Mouse (Mus musculus): ENCODE data around the gene Zan. TPM values are rescaled to one million over a fixed set of nuclear protein-coding genes. Genes with fewer than 3 reads are reported as not detected.

The Zan gene
- total RNA-seq, 2 experiments from 2014 or later = 0.10 TPM; not detected in 1

- intact Hi-C loops (cut with DNase I) = loop anchor here (2.0 to 5.0 kb wide), 2 partner anchors 15 to 194 kb away; partner anchors contain the start of genes Epo and Gnb2
These were observed 138.6 kb downstream of the Zan start for GRCm38 (mm10) chr5:137338256-137338655.

GRCm38 (mm10) chr5:137337190-137337589 is 139.7 kb downstream of the Zan start:
- intact Hi-C loops (cut with DNase I) = loop anchor here (5.0 kb wide), 1 partner anchor 195 kb away; the partner anchor contains the start of genes Epo and Gnb2

More at GRCm38 (mm10) chr5:137338256-137338655, 138.6 kb downstream of the Zan start:
- DNase-seq = peak; percentile 92 to 93

DNA sequence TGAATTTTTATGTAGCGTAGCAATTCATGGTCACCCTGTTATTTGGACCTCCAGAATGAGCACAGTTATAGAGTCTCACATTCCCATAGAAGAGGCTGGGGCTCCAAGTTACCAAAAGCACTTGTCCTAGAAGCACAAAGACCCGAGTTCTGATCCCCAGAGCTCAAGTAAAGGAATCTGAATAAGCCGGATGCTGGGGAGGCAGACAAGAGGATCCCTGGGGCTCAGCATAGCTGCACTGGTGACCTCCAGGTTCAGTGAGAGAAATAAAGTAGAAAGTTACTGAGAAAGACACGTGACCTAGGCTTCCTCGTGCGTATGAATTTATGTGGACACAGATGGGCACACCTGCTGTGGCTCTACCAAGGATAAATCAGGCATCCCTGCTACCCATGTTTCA is 141.8 kb downstream of the Zan start:
- intact Hi-C loops (cut with DNase I) = loop anchor here (2.0 to 5.0 kb wide), 2 partner anchors 42 to 197 kb away; partner anchors contain the start of genes Epo and Gnb2
- DNase-seq = no peak

More at GRCm38 (mm10) chr5:137337190-137337589, 139.7 kb downstream of the Zan start:
- no peak for DNase-seq

DNA sequence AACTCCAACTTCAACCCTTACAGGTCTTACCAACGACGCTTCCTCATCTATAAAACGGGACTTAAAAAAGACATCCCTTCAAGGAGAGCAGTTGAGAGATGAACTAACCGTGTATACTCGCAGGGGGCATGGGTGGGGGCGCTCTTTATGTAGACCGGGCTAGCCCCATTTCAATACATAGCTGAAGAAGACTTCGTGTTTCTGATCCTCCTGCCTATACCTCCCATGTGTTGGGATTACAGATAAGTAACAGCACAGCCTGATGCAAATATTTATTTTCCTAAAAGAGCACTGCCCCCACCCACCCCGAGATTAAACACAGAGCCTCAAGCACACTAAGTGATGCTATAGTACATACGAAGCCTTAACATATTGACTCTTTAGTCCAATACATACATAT is 142.5 kb downstream of the Zan start:
- intact Hi-C loops (cut with DNase I) = loop anchor here (2.0 to 5.0 kb wide), 2 partner anchors 42 to 168 kb away; partner anchors contain the start of gene Pop7
- DNase-seq = no peak

GRCm38 (mm10) chr5:137333512-137334174 is 143.2 kb downstream of the Zan start, which contains the start of gene Slc12a9:
Gene Slc12a9, minus strand, starts transcription at chr5:137333597.
- intact Hi-C loops (cut with DNase I) = loop anchor here (2.0 to 5.0 kb wide), 2 partner anchors 43 to 169 kb away; partner anchors contain the start of gene Pop7
- peak; percentile 93 to 97 for DNase-seq

DNA sequence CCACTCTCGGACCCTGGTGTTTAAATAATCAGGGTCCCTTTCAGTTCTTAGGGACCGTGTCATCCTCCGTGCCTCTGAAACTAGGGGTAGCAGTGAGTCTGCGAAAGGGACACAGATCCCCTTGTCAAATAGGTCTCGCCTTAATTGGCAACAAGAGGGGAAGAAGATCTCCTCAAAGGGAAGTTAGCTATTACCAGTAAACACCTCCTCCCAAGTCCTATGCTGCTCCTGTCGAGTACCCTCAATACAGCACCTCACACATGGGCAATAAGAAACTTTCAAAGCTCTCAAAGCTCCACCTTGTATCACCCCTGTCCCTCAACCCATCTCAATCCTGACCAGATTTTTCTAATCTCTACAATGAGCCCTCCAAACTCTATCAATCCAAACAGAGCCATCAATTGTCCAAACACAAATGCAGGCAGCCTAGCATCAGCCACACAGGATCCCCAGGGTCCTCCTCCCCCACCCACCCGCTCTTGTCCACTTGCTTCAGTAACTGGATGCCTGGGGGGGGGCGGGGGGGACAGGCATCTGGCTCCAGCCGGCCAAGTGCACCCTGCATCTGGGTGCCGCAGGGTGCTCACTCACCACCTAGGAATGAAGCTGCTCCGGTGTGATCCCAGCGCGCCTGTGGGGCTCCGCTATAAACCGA is 143.9 kb downstream of the Zan start:
- intact Hi-C loops (cut with DNase I) = loop anchor here (5.0 kb wide), 1 partner anchor 169 kb away; the partner anchor contains the start of gene Pop7
- no peak for DNase-seq

DNA sequence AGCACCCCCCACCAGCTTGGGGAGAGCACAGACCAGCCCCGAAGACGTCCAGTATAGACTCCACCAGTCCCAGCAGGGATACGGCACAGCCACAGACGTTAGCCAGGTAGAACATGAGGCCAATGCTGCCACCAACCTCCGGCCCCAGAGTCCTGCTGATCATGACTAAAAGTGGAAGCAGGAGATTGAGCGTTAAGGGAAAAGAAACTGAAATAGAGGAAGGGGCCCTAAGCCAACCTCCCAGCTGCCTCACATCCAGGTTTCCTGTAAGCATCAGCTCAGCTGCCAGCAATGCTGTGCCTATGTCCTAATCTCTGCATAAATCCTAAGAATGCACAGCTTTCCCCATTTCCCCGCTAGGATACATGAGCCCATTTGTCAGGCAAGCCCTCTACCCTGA is 146.0 kb downstream of the Zan start:
- intact Hi-C loops (cut with DNase I) = loop anchor here (5.0 kb wide), 1 partner anchor 171 kb away; the partner anchor contains the start of gene Pop7
- no peak for DNase-seq

Other genes with a start within 250 kb of the Zan start
- gene Ache, start 189.5 kb downstream of the Zan start, total RNA-seq (2021) = 1 to 10 TPM; 4.6 to 4.8 TPM
- 1 to 10 TPM; 8.8 to 10.0 TPM for gene Ufsp1, start 182.4 kb downstream of the Zan start, total RNA-seq (2021)
- gene Srrt, start 169.4 kb downstream of the Zan start, total RNA-seq (2021) = 10 to 100 TPM; 91.0 to 91.9 TPM
- 10 to 100 TPM; 22.5 to 23.3 TPM for gene Trip6, start 162.7 kb downstream of the Zan start, total RNA-seq (2021)
- gene Slc12a9, start 143.5 kb downstream of the Zan start, total RNA-seq (2021) = 1 to 10 TPM; 4.4 to 5.4 TPM
- gene Ephb4, start 127.0 kb downstream of the Zan start, total RNA-seq (2021) = 100 to 1,000 TPM; 103 to 111 TPM
- gene Pop7, start 25.5 kb upstream of the Zan start, total RNA-seq (2021) = 10 to 100 TPM; 16.6 to 19.2 TPM
- 10 to 100 TPM; 29.6 to 33.8 TPM for gene Gigyf1, start 41.5 kb upstream of the Zan start, total RNA-seq (2021)
- not detected for gene Epo, start 56.2 kb upstream of the Zan start, total RNA-seq (2021)
- gene Gnb2, start 56.4 kb upstream of the Zan start, total RNA-seq (2021) = 100 to 1,000 TPM; 481 to 484 TPM
- not detected for gene Actl6b, start 76.5 kb upstream of the Zan start, total RNA-seq (2021)
- gene Tfr2, start 92.8 kb upstream of the Zan start, total RNA-seq (2021) = not detected
- gene Mospd3, start 124.0 kb upstream of the Zan start, total RNA-seq (2021) = 10 to 100 TPM; 25.1 to 31.4 TPM
- gene Pcolce, start 136.7 kb upstream of the Zan start, total RNA-seq (2021) = 100 to 1,000 TPM; 127 to 142 TPM
- gene Fbxo24, start 151.9 kb upstream of the Zan start, total RNA-seq (2021) = under 1 TPM; 0.20 to 0.29 TPM
- 10 to 100 TPM; 20.2 to 21.7 TPM for gene Lrch4, start 152.1 kb upstream of the Zan start, total RNA-seq (2021)
- 1 to 10 TPM; 5.0 to 5.9 TPM for gene Gm20605, start 152.1 kb upstream of the Zan start, total RNA-seq (2021)
- gene Sap25, start 164.3 kb upstream of the Zan start, total RNA-seq (2021) = 1 to 10 TPM; 3.2 to 3.9 TPM
- under 1 TPM; 0.24 to 0.35 TPM for gene Irs3, start 168.7 kb upstream of the Zan start, total RNA-seq (2021)
- gene Agfg2, start 207.7 kb upstream of the Zan start, total RNA-seq (2021) = 10 to 100 TPM; 11.8 to 14.0 TPM

Data from heart, postnatal 10 days (tissue).